Mouse (Mus musculus): ENCODE data around the gene Shox2. TPM values are rescaled to one million over a fixed set of nuclear protein-coding genes. Genes with fewer than 3 reads are reported as not detected.

The Shox2 gene
- polyA plus RNA-seq, 1 experiment, result 0.20 TPM

DNA sequence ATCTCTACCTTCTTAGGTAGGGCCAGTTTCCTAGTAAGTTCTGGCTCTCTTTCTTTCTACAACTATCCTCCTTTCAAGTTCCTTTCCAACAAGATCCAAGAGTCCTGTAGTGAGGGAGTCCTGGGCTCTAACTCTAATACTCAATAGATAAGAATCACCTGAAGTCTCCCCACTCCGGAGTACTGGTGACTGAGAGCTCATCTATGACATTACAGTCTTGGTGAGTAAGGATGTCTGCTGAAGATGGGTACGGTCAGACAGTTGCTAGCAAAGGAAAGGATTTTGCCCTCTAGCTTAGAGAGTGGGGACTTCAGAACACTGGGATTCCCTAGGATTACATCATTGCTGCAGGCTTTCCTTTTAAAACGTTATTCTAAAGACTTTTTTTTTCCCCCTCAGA is 7.1 kb downstream of the Shox2 start:
- DNase-seq, result no peak
- no peak overlapping the region for H3K4me3 ChIP-seq (ENCODE audit: insufficient read depth, low read depth, low read length)
- WGBS, result 10% methylated on average over 3 of the region's 3 CpGs
- no peak overlapping the region for H3K27ac ChIP-seq (ENCODE audit: insufficient read depth, low read depth, low read length)
- no peaks in the 10 kb centered on the region for H3K36me3 ChIP-seq (ENCODE audit: control insufficient read depth, insufficient read depth, low read length)
- TF ChIP-seq POLR2A (IDR thresholded peaks at IDR 0.05; ENCODE audit: low read depth, low read length) (no peak), CTCF (conservative IDR thresholded peaks at IDR 0.05; ENCODE audit: insufficient read depth, insufficient read length, low read depth, low read length) (no peak)
- H3K27me3 ChIP-seq (replicated peaks; ENCODE audit: control insufficient read depth, insufficient read depth, low read length), result peaks cover 17% of the 10 kb centered on the region
- no peaks in the 10 kb centered on the region for H3K4me1 ChIP-seq (ENCODE audit: control insufficient read depth, insufficient read depth, low read length)

DNA sequence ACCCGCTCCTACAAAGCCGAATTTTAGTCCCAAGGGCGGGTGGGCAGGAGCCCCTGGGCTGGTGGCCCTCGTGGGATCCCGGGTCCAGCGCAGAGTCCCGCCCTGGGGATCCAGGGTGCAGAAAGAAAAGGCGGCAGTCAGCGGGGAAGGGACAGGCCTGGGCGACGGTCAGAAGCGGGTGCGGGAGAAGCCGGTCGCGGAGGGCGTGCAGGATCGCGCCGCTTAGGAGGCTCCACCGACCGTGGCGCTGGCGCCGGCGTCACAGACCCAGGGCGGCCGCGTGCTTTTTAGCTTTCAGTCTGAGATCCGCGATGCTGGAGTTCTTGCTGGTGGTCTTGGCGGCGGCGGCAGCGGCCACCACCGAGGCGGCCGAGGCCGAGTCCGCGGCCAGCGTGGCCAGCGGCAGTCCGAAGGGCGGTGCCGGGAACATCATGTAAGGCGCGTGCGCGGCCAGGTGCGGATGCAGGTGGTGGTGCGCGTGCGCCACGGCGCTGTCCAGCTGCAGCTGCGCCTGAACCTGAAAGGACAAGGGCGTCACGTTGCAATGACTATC is 8.1 kb downstream of the Shox2 start:
- peaks cover 15% of the 10 kb centered on the region for H3K27me3 ChIP-seq (replicated peaks; ENCODE audit: control insufficient read depth, insufficient read depth, low read length)
- no peaks in the 10 kb centered on the region for H3K36me3 ChIP-seq (ENCODE audit: control insufficient read depth, insufficient read depth, low read length)
- H3K27ac ChIP-seq (ENCODE audit: insufficient read depth, low read depth, low read length), result no peak overlapping the region
- DNase-seq, result peak; percentile 83
- TF ChIP-seq CTCF (conservative IDR thresholded peaks at IDR 0.05; ENCODE audit: insufficient read depth, insufficient read length, low read depth, low read length) (no peak), POLR2A (IDR thresholded peaks at IDR 0.05; ENCODE audit: low read depth, low read length) (no peak)
- WGBS, result under 1% methylated on average over 59 of the region's 59 CpGs
- peak overlapping the region; percentile 37 for H3K4me3 ChIP-seq (ENCODE audit: insufficient read depth, low read depth, low read length)
- H3K4me1 ChIP-seq (ENCODE audit: control insufficient read depth, insufficient read depth, low read length), result no peaks in the 10 kb centered on the region

DNA sequence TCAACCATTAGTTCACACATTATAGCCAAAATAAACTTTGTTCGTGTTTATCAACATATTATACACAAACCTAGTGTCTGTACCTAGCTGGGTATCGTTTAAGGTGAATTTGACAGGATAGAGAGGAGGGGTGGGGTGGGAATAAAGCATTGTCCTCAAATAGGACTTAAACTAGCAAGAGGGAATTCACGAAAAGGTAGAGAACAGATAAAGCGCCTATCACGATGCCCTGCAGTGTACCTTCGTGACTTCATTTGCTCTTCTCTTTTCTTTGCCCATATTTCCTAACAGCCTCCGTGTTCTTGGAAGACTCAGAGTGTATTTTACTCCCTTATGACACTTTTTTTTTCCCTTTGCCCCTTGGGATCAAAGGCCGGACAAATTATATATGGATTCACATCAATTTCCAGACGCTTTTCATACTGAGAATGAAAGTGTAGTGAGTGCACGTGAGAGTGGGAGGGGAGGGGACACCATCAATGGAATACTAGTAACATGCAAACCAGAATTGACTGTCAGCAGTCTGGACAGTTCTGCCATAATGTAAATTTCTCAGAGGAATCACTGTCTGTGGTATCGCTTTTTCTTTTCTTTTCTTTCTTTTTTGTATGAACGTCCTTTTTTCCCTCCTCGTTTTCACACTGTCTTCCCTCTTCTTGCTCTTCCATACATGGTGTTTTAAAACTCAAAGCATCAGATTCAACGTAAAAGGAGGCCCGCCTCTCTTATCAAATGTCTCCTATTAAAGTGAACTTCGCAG is 9.2 kb downstream of the Shox2 start:
- TF ChIP-seq POLR2A (IDR thresholded peaks at IDR 0.05; ENCODE audit: low read depth, low read length), result no peak
- TF ChIP-seq CTCF (conservative IDR thresholded peaks at IDR 0.05; ENCODE audit: insufficient read depth, insufficient read length, low read depth, low read length), result no peak
- Histone ChIP-seq H3K36me3 (ENCODE audit: control insufficient read depth, insufficient read depth, low read length) (no peaks in the 10 kb centered on the region), H3K27ac (ENCODE audit: insufficient read depth, low read depth, low read length) (no peak overlapping the region), H3K4me1 (ENCODE audit: control insufficient read depth, insufficient read depth, low read length) (no peaks in the 10 kb centered on the region), H3K27me3 (replicated peaks; ENCODE audit: control insufficient read depth, insufficient read depth, low read length) (peaks cover 15% of the 10 kb centered on the region), H3K4me3 (ENCODE audit: insufficient read depth, low read depth, low read length) (no peak overlapping the region)
- DNase-seq, result peak; percentile 14
- 12% methylated on average over 16 of the region's 16 CpGs for WGBS

DNA sequence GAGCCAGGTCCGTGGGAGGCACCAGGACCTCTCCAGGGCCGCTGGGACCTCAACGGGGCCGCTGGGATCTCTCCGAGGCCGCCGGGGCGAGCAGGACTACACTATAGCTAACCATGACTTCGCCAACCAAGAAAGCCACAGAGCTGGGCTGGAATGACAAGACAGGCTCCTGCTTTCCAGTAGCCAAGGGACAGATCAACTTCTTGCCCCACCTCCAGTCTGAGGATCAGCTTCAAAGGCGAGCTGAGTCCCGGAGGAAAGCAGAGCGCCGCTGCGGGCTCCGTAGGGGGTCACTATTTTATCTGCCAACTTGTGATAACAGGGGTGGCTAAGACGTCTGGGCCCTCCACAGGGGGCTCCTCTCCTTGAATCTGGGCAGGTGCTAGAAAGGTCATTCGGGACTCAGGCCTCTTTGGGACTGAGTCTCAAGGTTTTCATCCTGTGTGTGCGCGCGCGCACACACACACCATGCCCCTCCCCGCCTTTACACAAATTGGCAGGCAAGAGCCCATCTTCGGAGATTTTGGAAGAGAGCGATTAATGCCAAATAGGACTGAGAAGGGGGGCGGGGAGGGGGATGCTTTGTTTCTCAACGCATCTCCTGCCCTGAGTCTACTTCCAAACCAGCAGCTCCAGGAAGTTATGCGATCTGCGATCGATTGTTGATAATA is 10.8 kb downstream of the Shox2 start:
- H3K4me1 ChIP-seq (ENCODE audit: control insufficient read depth, insufficient read depth, low read length), result no peaks in the 10 kb centered on the region
- H3K27me3 ChIP-seq (replicated peaks; ENCODE audit: control insufficient read depth, insufficient read depth, low read length), result peaks cover 15% of the 10 kb centered on the region
- TF ChIP-seq POLR2A (IDR thresholded peaks at IDR 0.05; ENCODE audit: low read depth, low read length) (no peak), CTCF (conservative IDR thresholded peaks at IDR 0.05; ENCODE audit: insufficient read depth, insufficient read length, low read depth, low read length) (no peak)
- H3K4me3 ChIP-seq (ENCODE audit: insufficient read depth, low read depth, low read length), result no peak overlapping the region
- WGBS, result 4% methylated on average over 29 of the region's 29 CpGs
- DNase-seq, result no peak
- H3K36me3 ChIP-seq (ENCODE audit: control insufficient read depth, insufficient read depth, low read length), result no peaks in the 10 kb centered on the region
- H3K27ac ChIP-seq (ENCODE audit: insufficient read depth, low read depth, low read length), result no peak overlapping the region

DNA sequence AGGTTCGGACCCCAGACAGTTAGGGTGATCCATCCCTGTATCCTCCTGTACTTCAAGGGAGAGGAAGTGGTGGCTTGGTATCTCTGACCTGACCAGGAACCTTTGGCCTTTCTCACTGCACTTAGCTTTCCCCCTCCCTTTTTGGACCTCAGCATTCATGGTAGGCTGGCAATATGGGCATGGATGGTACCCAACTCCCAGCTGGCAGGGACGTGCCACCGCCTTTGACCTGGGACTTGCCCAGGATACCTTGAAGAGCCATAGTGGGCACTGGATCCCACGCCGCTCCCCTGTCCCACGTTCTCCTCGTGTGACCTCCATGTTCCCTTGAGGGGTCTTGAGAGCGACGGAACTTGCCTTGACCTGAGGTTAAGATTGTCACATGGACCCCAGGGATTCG is 11.3 kb downstream of the Shox2 start:
- H3K36me3 ChIP-seq (ENCODE audit: control insufficient read depth, insufficient read depth, low read length), result no peaks in the 10 kb centered on the region
- H3K4me3 ChIP-seq (ENCODE audit: insufficient read depth, low read depth, low read length), result no peak overlapping the region
- no peak for DNase-seq
- TF ChIP-seq POLR2A (IDR thresholded peaks at IDR 0.05; ENCODE audit: low read depth, low read length) (no peak), CTCF (conservative IDR thresholded peaks at IDR 0.05; ENCODE audit: insufficient read depth, insufficient read length, low read depth, low read length) (no peak)
- no peaks in the 10 kb centered on the region for H3K4me1 ChIP-seq (ENCODE audit: control insufficient read depth, insufficient read depth, low read length)
- H3K27ac ChIP-seq (ENCODE audit: insufficient read depth, low read depth, low read length), result no peak overlapping the region
- 6% methylated on average over 10 of the region's 10 CpGs for WGBS
- H3K27me3 ChIP-seq (replicated peaks; ENCODE audit: control insufficient read depth, insufficient read depth, low read length), result peaks cover 15% of the 10 kb centered on the region

DNA sequence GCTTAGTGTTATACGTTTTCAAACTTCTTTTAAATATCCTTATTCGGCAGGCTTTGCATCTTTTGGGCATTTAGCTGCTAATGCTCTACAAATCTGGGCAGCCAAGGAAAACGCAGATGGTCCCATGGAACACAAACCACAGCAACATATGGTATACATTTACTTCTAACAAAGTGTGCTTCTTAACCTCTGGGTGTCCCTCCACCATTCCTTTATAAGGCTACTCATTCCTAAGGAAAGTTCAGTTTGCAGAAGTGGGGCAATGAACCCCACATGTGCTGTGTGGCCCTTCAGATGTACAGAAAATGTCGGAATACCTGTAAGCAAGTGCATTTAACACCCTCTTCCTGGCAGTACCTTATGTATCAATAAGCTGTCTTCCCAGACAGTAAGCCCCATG is 14.1 kb downstream of the Shox2 start:
- WGBS, result 83% methylated on average over 4 of the region's 4 CpGs
- DNase-seq, result no peak
- Histone ChIP-seq H3K4me3 (ENCODE audit: insufficient read depth, low read depth, low read length) (no peak overlapping the region), H3K36me3 (ENCODE audit: control insufficient read depth, insufficient read depth, low read length) (no peaks in the 10 kb centered on the region), H3K27ac (ENCODE audit: insufficient read depth, low read depth, low read length) (no peak overlapping the region), H3K4me1 (ENCODE audit: control insufficient read depth, insufficient read depth, low read length) (no peaks in the 10 kb centered on the region), H3K27me3 (replicated peaks; ENCODE audit: control insufficient read depth, insufficient read depth, low read length) (peaks cover 10% of the 10 kb centered on the region)
- TF ChIP-seq CTCF (conservative IDR thresholded peaks at IDR 0.05; ENCODE audit: insufficient read depth, insufficient read length, low read depth, low read length) (no peak), POLR2A (IDR thresholded peaks at IDR 0.05; ENCODE audit: low read depth, low read length) (no peak)

DNA sequence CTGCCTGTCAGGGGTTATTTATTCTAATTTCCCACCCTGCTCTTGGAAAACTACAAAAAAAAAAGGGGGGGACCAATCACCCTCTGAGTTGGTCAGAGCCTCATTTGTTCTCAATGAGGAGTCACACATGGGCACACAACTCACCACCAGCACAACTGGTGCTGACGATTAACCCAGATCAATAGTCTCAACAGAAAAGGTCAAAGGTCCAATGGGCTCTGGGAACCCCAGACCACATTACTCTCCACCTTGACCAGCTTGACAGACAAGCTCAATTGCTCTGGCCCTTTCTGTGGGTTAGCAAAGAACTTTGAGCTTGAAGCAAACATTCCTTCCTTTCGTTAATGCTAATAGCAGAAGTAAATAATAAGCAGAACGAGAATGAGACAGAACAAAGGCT is 16.7 kb downstream of the Shox2 start:
- no peaks in the 10 kb centered on the region for H3K36me3 ChIP-seq (ENCODE audit: control insufficient read depth, insufficient read depth, low read length)
- H3K27ac ChIP-seq (ENCODE audit: insufficient read depth, low read depth, low read length), result no peak overlapping the region
- peaks cover 1% of the 10 kb centered on the region; the same call in 1 of the 2 replicates for H3K27me3 ChIP-seq (replicated peaks; ENCODE audit: control insufficient read depth, insufficient read depth, low read length)
- TF ChIP-seq POLR2A (IDR thresholded peaks at IDR 0.05; ENCODE audit: low read depth, low read length) (no peak), CTCF (conservative IDR thresholded peaks at IDR 0.05; ENCODE audit: insufficient read depth, insufficient read length, low read depth, low read length) (no peak)
- H3K4me1 ChIP-seq (ENCODE audit: control insufficient read depth, insufficient read depth, low read length), result no peaks in the 10 kb centered on the region
- H3K4me3 ChIP-seq (ENCODE audit: insufficient read depth, low read depth, low read length), result no peak overlapping the region
- WGBS, result 46% methylated on average over 3 of the region's 3 CpGs
- no peak for DNase-seq
